Mouse (Mus musculus): Measurements from ENCODE around the gene Bub1b.

Gene Bub1b

DNA sequence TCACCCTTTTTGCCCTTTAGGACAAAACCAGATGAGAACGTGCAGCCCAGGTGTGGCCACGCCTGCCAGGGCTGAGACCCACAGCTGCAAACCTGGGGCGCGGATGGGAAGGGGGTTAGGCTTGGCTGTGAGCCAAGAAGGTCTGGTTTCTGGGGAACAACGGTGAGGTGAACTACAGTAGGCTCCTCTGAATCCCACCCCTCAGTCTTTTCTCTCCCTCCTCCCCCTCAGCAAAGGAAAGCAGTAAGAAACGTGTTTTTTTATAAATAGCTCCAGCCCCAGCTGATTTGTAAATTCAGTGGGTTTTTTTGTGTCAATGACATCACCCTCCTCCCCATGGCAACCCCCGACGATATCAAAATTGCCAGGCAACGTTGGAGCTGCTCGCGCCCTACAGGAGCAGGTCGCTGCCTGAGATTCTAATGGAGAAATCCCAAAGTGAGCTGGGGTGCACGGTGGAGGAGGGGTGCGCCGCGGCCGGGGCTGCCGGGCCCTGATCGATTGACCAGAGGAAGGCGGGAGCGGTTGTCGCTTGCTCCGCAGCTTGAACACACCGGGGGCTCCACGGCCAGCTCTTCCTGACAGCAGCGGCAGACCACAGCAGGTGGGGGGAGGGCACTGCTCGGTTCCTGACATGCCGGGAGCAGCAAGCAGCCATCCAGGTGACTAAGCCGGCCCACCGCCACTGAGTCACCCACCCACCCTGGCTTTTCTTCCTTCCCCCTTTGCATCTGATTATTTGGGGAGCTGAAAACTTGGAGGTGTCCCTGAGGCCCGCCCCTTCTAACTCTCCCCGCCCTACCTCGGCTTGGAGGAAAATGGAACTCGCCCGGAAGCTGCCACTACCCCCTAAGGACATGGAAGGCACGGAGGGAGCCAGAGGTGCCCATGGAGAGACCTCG lies 65.1 kb downstream of the Bub1b start, which contains the start of gene Pak6:
Pak6 (plus strand) TSS at position 402 of the 902 bp plus-strand sequence.
- in situ Hi-C loops (cut with MboI; ENCODE audit: unreplicated experiment in 2 of 2), result no loop called here

DNA sequence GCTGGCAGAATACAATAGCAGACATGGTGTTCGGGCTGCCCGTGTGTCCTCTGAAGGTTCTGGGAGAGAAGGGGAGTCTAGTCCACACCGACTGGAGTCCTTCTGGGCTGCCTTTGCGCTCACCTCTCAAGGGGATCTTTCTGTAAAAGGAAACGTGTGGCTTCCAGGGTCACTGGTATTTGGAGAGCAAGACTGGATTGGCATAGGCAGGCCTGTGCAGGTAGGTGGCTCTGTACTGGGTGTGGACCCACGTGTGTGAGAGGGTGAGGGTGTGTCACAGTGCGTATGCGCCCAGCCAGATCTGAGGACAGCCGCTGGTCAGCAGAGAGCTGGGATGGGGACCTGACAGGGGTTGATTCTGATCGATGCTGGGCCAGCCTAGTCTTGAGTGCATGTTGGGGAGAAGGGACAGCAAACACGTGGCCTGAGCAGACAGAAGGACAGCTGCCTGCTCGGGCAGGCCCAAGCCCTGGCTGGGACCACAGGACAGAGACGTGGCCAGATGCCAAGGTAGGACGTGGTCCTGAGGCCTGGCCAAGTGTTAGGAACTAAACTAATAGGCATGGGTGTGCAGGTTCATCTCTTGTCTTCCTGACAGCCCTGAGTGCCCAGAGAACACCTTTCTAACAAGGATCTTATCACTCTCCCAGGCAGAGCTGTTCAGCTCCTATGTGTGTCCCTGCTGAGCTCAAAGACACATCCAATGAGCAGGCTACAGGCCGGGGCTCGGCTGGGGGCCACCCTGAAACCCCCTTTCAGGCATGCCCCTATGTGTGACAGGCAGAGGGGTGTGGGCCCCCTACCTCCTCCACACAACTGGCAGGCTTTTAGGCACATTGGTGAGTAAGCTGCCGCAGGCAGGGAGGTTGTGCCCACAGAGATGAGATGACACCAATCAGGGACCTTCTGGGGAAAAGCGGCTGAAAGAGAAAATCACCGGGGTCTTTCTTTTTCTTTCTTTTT lies 66.1 kb downstream of the Bub1b start:
- in situ Hi-C loops (cut with MboI; ENCODE audit: unreplicated experiment in 2 of 2), result no loop called here

DNA sequence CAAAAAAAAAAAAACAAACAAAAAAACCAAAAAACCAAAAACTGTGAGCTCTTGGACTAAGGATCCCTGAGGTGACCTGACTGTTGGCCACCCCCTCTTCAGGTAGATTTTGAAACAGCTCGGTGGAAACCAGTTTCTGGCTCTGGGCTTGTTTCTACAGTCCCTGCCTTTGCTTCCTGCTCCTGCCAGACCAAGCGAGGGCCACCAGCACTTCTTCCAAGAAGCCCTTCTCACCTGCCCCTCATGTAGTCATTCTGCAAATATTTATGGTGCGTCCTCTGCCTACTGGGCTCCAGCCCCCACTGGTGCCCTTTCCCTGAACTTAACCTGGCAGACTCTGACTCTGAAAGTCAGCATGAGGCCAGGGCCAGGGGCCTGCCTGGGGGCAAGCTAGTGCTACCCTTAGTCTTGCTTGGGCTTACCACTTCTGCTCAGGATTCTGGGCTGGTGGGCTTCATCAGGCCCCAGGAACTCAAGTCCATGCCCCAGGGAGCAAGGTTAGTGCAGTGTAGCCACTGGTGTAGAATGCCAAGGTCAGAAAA lies 67.0 kb downstream of the Bub1b start:
- in situ Hi-C loops (cut with MboI; ENCODE audit: unreplicated experiment in 2 of 2), result no loop called here

DNA sequence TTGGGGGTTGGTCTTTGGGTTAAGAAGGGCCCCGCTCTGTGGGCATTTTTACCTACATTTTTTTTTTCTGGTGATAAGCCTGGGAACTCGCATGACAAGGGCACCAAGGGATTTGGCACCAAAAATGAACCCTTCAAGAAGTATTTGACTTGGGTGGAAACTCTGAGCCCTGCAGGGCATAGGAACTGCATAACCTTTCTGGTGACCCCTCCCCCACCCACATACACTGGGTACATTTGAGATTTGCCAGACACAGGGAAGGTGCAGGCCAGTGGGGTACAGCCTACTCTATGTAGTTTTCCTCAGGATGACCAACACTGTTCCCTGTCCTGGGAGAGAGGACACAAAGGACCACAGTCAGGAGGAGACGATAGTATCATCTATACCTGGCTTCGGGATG lies 67.6 kb downstream of the Bub1b start:
- in situ Hi-C loops (cut with MboI; ENCODE audit: unreplicated experiment in 2 of 2), result no loop called here

DNA sequence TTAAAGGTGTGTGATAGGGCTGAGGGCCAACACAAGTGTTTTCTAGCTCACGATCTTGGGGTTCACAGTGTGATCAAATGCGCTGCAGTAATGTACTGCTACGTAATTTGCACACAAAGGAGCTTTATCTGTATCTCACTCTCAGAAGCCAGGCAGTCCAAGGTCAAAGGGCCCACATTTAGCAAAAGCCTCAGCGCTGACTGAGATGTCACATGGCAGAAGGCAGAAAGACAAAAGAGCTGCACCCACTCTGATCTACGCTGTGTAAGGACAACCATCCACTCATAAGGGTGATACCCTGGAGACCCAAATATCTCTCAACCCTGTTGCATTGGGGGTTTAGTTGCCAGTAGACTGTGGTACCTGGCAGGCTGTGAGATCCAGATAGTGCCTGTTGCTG lies 69.2 kb downstream of the Bub1b start:
- in situ Hi-C loops (cut with MboI; ENCODE audit: unreplicated experiment in 2 of 2), result no loop called here

DNA sequence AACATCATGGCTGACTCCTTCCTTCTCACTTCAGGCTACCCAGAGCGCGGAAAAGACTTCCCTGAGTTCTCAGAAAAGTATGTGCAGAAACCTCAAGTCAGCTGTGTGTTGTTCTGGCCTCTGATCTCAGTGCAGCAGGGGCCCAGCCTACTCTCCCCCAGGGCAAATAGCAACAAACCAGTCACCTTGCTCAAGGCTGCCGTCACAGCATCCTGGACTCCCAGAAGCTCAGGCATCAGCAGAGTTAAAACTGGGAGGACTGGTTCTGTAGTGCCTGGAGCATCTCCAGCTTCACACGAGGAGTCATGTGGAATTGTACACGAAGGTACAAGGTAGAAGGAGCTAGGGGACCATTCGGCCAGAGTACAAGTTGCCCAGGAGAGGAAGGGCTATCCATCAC lies 71.2 kb downstream of the Bub1b start:
- in situ Hi-C loops (cut with MboI; ENCODE audit: unreplicated experiment in 2 of 2), result no loop called here

DNA sequence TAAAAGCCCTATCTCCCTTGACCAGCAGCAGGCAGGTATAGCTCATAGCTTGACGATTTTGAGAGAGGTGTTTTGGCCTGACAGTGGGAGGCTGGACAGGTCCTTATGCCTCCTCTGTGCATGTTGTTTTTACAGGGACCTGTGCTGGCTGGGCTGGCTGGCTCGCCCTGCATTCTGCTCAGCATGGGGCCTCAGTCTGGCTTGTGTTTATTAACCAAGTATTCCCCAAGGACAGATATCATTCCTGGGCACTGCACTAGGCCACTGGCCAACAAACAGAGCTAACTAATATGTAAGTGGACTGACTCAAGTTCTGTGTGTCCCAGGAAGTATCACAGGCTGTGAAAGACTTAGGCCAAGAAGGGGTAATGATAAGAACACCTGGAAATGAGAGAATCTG lies 71.8 kb downstream of the Bub1b start:
- in situ Hi-C loops (cut with MboI; ENCODE audit: unreplicated experiment in 2 of 2), result no loop called here

DNA sequence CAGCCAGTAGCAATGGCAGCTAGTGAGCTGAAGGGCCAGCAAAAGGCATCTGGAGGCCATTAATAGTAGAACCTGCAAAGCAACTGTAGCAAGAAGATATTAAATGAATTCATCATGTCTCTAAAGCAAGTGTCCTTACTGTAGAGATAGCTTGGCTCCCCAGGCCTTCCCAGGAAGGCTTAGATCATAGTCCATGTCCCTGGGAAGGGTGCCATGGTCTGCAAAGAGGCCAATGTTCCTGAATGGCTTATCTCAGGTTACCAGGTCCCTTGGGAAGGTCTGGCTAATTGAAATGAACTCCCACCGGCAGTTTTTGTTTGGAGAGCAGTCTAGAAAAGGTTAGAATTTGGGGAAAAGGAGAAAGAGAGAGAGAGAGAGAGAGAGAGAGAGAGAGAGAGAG lies 73.7 kb downstream of the Bub1b start:
- in situ Hi-C loops (cut with MboI; ENCODE audit: unreplicated experiment in 2 of 2), result no loop called here

DNA sequence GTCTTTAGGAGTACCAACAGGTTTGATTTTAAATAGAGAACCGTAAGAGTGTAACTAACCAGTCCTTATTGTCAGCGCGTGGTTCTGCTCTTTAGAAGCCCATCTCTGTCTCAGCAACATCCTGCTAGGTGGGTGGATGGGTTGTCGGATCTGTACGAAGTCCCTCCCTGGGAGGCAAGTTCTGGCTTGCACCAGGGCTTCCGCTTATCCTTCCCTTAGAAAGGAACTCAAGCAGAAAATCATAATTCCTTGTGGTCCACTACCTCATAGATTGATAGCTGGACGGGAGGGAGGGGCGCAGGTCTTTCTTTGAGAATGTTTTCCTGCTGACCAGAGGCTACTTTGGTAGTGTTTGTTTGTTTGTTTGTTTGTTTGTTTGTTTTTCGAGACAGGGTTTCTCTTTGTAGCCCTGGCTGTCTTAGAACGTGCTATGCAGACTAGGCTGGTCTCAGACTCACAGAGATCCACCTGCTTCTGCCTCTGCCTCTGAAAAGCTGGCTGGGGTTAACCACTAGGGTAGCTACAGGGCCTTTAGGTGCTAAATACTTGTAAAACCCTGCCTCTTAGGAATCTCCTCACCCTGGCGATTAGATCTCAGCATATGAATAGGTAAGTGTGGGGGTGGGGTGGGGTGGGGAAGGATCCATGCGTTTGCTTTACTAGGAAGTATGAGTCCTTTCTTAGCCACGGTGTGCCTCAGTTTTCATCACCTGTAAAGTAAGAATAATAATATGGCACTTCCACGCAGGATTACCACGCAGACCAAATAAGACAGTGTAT lies 75.9 kb downstream of the Bub1b start:
- in situ Hi-C loops (cut with MboI; ENCODE audit: unreplicated experiment in 2 of 2), result no loop called here

DNA sequence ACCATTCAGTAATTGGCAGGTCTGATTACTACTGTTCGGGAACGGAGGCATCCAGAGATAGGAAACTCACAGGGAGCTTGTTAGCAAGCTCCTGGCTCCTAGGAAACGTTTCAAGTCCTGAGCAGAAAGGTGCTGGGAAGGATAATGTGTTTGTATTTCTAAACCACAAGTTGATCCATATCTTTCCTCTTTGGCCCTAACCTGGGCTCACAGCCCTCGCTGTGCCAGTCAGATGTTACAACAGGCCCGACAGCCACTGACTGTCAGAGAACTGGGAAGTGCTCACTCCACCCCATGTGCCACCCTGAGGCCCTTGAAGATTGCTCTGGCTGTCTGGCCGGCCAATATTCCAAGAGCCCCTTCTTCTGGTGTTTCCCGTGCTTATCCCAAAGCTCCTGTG lies 76.5 kb downstream of the Bub1b start:
- in situ Hi-C loops (cut with MboI; ENCODE audit: unreplicated experiment in 2 of 2), result no loop called here

DNA sequence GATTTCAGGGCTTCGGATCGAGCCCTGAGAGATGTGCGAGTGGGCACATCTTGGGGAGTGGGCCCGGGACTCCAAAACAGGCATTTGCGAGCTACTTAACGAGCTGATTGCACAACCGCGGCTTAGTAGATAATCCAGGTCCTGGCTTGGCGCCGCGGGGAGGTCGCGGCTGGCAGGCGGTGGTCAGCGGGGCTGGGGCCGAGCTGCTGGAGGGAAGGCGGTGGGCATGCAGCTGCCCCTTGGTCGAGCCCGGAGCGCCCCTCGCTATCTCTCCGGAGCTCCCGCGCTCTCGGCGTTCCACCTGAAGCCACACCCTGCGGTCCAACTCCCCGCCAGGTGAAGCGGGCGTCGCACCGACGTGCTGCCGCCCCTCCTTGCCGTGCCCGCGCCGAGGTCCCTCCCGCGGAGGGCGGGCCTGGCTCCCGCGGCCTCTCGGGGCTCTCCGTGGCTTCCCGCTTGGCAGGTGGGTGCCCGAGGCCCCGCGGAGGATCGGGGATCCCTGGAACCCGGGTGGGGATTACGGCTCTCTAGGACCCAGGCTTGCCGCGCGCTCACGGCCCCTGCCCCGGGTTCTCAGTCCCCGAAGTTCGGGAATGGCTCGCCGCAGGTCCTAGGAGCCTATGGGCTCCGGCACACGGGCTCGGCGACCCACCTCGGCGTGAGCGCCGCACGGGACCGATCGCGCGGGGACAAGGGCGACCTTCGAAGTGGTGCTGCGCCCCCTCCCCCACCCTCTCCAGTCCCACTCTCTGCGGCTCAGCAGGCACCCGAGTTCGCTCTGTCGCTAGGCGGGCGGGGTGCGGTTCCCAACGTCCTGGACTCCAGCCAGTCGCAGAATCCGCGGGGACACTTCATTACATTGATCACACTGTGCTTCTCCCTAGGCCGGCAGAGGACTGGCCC lies 79.1 kb downstream of the Bub1b start:
- in situ Hi-C loops (cut with MboI; ENCODE audit: unreplicated experiment in 2 of 2), result no loop called here

DNA sequence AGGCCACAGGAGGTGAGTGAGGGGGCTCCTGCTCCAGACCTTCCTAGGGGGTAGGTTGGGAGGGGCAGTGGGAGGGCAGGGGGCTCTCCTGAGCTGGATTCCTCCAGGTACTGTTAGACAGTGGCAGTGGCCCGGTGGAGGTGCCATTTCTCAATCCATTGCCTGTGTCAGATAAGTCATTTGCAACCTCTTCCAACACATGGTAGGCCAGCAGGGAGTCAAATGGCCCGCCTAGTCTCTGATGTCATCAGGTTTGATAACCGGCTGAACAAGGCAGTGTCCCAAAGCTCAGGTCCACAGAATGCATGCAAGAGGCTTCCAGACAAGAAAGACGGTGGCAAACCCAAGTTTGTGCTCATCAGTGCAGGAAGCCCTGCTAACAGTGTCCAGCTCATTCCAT lies 79.8 kb downstream of the Bub1b start:
- in situ Hi-C loops (cut with MboI; ENCODE audit: unreplicated experiment in 2 of 2), result no loop called here

DNA sequence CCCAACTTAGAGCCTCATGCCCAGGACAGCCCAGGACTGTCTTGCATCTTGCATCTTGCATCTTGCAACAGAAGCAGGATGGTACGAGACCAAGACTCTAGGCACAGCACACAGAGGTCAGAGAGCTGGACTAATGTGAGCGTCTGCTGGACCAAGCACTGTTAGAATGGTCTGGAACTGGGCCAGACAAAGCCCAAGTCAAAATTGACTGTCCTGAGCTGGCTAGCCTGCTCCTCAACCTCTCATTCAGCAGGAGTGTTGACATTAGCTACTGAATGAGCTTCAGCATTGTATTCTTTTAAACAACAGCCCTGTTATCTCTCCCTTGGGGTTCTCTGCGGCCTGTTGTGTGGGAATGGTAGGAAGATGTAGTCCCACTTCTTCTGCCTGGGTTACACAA lies 81.6 kb downstream of the Bub1b start:
- in situ Hi-C loops (cut with MboI; ENCODE audit: unreplicated experiment in 2 of 2), result no loop called here

DNA sequence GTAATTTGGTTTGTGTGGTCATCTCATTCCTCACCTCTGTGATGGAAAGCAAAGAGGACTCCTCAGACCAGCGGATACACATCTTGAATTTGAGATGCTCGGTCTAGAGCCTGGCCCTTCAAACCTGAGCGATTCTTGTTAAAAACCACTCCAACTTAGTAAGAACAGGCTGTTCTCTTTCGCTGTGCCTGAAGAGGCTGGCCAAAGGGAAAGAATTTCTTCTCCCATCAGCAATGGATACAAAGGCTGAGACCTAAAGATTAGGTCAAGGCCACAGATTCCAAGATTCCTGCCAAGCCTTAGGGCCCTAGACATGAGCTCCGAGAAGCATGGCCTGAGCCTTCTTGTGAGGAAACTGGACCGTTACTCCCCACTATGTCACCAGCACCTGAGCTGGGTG lies 82.9 kb downstream of the Bub1b start:
- in situ Hi-C loops (cut with MboI; ENCODE audit: unreplicated experiment in 2 of 2), result no loop called here

DNA sequence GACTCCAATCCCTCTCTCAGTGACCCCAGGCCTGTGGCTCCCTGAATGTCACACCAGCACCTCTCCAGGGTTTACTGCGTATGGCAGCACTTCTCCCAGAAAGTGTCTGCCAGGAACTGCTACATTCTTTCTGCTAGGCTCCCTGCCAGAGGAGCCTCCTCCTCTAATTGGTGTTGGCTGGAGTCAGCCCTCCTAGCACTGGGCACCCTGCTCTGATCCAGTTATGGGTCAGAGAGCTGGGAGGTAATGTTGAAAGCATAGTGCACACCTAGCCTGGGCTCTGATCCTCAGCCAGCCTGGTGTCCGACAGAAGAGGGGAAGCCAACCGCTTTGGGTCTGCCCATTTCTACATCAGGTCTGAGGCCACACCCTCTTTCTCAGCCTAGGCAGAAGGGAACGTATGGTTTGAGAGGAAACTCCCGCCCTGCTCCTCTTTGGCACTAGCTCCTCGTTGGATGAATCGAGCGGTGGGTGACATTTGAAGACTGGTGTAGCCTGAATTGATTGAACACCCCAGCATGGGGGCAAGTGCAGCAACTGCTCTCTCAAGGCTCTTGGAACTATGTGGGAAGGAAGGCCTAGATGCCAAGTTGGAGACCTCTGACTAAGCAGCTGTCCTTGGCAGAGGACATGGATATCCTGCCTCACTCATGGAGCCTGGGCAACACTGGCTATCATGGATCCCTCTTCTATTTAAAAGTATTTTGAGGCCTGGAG lies 84.7 kb downstream of the Bub1b start:
- in situ Hi-C loops (cut with MboI; ENCODE audit: unreplicated experiment in 2 of 2), result no loop called here

DNA sequence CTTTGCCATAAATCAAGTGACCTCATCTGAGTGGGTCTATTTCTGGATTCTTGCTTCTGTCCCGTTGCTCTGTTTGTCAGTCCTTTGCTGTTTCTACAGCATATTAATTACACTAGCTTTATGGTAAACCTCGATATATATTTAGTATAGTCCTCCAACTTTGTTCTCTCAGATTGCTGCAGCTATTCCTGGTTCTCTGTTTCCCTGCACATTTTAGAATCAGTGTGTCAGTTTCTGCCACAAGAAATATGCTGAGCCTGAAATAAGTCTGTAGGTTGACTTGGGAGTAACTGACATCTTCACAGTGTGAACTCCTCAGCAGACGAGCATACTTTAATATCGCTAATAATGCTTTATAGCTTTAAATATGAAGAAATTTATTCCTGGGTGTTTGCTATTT lies 87.1 kb downstream of the Bub1b start:
- in situ Hi-C loops (cut with MboI; ENCODE audit: unreplicated experiment in 2 of 2), result loop anchor here in 1 of 2 experiments (5.0 kb wide), 1 partner anchor 43 kb away; no protein-coding TSS in a partner anchor

DNA sequence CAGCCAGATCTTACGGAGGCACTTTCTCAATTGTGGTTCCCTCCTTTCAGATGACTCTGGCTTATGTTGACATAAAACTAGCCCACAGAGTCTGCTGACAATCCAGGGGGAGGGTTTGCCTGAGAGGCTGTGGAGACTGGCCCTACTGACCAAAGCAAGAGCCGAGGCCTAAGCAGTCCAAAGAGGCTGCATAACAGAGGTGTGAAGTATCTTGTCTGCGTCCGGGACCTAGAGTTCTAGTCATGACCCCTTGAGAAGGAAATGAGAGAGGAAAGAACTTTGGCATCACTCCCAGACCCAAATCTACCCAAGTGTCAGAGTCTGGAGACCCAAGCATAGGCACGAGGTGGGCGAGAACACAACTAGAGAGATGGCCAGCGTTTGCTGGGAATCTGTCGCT lies 88.7 kb downstream of the Bub1b start:
- in situ Hi-C loops (cut with MboI; ENCODE audit: unreplicated experiment in 2 of 2), result loop anchor here in 1 of 2 experiments (5.0 kb wide), 1 partner anchor 44 kb away; no protein-coding TSS in a partner anchor

DNA sequence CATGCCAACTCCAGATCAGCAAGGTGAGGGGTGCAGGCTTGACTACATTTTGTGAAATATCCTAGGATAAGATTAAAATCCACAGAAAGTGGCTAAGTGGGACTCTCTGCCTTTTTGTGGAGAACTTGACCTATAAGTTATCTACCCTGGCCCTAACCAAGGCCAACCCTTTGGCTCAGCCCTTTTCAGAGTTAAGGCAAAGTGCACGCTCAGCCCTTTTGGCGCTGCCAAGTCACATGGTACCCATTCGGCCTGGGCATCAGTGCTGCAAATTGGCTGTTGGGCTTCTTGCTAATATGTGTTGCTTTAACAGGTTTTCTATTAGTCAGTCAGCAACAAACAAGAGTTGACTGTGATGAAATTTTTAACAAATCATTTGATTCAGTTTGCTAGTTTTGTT lies 89.8 kb downstream of the Bub1b start:
- in situ Hi-C loops (cut with MboI; ENCODE audit: unreplicated experiment in 2 of 2), result loop anchor here in 1 of 2 experiments (5.0 kb wide), 1 partner anchor 45 kb away; no protein-coding TSS in a partner anchor
